Mouse (Mus musculus) megakaryocyte-erythroid progenitor cell, adult 5 weeks (primary cell): ENCODE results near the gene Zswim8. TPM values are rescaled to one million over a fixed set of nuclear protein-coding genes. Genes with fewer than 3 reads are reported as not detected.

Experiments used
- polyA plus RNA-seq: library from polyadenylated mRNA; stranded (reverse); fragments of >175 nt; gene quantifications from 2 replicates; pipeline ENCODE4 v1.2.3, GENCODE M21; 2012

Zswim8 gene
- 84.3 and 87.9 TPM in 2 replicates for polyA plus RNA-seq

GRCm38 (mm10) chr14:20707201-20708190 is at the start of gene Zswim8:
TSS of gene Zswim8 (plus strand) at chr14:20707552.

DNA sequence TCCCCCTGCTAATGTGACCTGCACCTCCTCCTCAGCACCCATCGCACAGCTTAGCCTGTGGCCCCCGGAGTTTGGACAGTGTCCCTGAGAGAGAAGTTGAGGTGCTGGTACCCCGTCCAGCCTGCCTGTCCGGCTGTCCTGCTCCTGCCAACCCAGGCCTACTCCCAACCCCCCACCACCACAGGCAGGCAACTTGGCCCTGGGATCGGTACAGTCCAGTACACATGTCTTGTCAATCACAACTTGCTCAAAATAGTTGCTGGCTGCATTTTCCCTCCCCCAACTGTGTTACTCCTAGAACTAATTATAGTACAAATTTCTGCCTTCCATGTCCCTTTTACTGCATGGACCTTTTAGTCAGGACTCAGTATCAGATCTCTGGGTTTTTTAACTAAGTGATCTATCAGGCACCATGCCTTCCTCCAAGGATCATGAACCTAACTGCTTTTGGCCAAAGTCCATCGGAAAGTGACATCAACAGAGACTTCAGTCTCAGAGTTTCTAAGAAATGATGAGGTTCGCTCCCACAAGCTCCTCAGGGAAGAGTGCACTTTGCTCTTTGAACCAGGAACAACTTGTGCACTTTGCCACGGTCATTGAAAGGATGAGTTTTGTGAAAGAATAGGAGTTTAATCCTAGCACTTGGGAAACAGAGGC is 39.1 kb upstream of the Zswim8 start, which contains the start of gene Synpo2l:
Synpo2l (minus strand) TSS at position 201 of the 657 bp plus-strand sequence.

DNA sequence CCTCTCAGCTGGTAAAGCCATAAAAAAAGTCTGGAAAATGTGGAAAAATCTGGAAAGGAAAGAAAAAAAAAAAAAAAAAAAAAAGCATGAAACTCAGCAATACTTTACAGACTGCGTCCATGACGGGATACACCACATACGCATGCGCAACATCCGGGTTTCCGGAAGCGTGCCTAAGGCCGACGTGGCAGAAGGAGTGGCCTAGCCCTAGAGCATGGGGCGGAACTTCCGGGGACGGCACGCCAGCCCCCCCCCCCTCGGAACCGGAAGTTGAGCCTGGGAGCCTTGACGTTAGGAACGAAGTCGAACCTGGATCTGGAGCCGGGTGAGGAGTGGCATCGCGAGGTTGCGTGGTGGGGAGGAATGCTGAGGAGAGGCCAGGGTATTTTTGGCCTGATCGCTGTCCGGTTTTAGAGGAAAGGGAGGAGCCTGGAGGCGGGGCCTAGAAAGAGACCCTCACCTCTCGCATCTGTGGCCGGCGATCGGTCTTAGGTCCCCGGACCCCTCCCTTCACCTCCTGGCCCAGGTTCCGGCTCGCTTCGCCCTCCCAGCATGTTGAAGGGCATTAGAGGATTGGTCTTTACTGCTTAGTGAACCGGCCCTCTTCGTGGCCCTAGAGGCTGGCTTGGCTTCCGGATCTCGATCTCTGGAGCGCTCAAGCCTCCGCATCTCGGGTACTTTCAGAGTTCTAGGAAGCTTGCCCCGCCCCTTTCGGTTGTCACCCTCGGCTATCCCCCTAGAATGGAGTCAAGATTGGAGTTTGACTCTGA is 33.1 kb upstream of the Zswim8 start, which contains the start of gene Sec24c:
Sec24c (plus strand) TSS at position 245 of the 770 bp plus-strand sequence.

DNA sequence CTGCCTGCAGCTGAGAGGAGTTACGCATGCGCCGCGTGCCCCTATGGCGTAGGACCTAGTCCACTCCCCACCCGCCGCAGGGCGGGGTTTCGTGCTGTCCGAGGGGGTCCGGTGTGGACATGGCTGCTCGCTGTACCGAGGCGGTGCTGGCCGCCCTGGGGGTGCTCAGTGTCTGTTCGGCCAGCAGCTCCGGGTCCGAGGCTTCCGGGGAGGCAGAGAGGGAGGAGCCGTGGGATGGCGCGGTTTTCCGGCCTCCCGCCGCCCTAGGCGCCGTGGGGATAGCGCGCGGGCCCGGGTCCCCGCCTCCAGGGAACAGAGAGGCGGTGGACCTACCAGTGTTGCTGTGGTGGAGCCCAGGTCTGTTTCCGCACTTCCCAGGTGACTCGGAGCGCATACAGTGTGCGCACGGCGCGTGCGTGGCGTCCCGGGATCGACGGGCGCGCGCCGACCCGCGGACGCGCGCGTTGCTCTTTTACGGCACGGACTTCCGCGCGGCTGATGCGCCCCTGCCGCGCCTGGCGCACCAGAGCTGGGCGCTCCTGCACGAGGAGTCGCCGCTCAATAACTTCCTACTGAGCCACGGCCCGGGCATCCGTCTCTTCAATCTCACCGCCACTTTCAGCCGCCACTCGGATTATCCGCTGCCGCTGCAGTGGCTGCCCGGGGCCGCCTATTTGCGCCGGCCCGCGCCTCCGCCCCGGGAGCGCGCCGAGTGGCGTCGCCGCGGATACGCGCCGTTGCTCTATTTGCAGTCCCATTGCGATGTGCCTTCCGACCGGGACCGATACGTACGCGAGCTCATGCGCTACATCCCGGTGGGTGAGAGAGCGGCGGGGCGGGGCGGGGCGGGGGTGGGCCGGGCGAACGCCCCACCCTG is 12.2 kb upstream of the Zswim8 start, which contains the start of gene Fut11:
Fut11 (plus strand) TSS at position 85 of the 877 bp plus-strand sequence.

GRCm38 (mm10) chr14:20702741-20703381 is 4.5 kb upstream of the Zswim8 start, which contains the start of gene Chchd1:
TSS of gene Chchd1 (plus strand) at chr14:20703006.

DNA sequence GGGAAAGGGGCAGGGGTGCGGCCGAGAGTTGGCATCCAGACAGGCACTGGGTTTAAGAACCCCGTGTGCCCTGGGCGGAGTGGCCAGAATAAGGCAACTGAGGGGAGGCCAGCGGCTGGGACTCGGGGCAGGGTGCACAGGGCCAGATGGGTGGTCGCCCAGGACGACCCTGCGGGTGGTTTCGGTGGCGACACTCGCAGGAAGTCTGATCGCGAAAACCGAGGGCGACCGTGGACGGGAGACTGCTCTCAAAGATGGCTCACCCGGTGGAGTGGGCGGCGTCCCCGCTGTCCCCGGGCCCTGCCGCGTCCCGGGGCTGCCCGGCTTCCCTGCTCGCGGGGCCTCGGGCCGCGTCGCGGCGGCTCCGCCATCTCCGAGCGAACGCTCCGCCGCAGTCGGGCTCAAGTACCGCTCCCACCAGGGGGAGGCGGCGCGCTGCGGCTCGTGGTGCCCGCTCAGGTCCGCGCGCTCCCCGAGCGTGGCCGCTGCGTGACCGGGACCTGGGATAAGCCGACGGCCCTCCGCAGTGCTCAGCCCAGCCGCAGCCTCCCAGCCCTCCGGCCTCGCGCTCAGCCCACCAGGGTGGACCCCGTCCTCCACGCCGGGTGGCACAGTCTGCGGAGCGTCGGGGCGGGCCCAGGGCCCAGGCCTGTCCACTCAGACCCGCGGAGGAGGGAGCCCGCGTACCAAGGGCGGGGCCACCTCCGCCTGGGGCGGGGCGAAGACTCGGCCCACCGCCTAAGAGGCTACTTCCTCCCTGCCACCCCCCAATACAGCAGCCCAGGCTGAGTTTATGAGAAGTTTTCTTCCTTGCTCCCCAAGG is 26.8 kb downstream of the Zswim8 start, which contains the start of gene Ndst2:
Ndst2 (minus strand) TSS at position 611 of the 823 bp plus-strand sequence.

Other genes with a start within 250 kb of the Zswim8 start
- 28.3 and 32.6 TPM in 2 replicates for gene Anxa7, start 227.4 kb upstream of the Zswim8 start, polyA plus RNA-seq
- 0.05 and 0.18 TPM in 2 replicates for gene Mss51, start 210.7 kb upstream of the Zswim8 start, polyA plus RNA-seq
- 5.2 and 5.5 TPM in 2 replicates for gene Ppp3cb, start 161.0 kb upstream of the Zswim8 start, polyA plus RNA-seq
- 2.2 and 2.7 TPM in 2 replicates for gene Usp54, start 66.5 kb upstream of the Zswim8 start, polyA plus RNA-seq
- 0.12 TPM in 1 of 2 replicates, not detected in the other for gene Myoz1, start 51.0 kb upstream of the Zswim8 start, polyA plus RNA-seq
- 0.44 and 0.68 TPM in 2 replicates for gene Synpo2l, start 39.2 kb upstream of the Zswim8 start, polyA plus RNA-seq
- 199 and 207 TPM in 2 replicates for gene Sec24c, start 33.2 kb upstream of the Zswim8 start, polyA plus RNA-seq
- 9.1 and 10.2 TPM in 2 replicates for gene Fut11, start 12.6 kb upstream of the Zswim8 start, polyA plus RNA-seq
- 6.2 and 10.2 TPM in 2 replicates for gene Chchd1, start 4.5 kb upstream of the Zswim8 start, polyA plus RNA-seq
- gene Ndst2, start 27.0 kb downstream of the Zswim8 start, polyA plus RNA-seq = 14.8 and 19.4 TPM in 2 replicates
- gene Camk2g, start 86.5 kb downstream of the Zswim8 start, polyA plus RNA-seq = 29.5 and 50.9 TPM in 2 replicates
- gene Plau, start 129.1 kb downstream of the Zswim8 start, polyA plus RNA-seq = 0.37 and 0.69 TPM in 2 replicates
- gene Vcl, start 221.8 kb downstream of the Zswim8 start, polyA plus RNA-seq = 18.9 and 22.6 TPM in 2 replicates